Mouse (Mus musculus) kidney, embryonic 14.5 days (tissue): ENCODE results near the gene Stt3b. TPM values are rescaled to one million over a fixed set of nuclear protein-coding genes. Genes with fewer than 3 reads are reported as not detected.

Source experiments
- ATAC-seq: fragments of 200-750 bp; cut with Nextera tagmentation; 2 replicates; pipeline ENCODE4 v1.8.0; 2017; ENCODE audit warnings: moderate number of reproducible peaks, mild to moderate bottlenecking, moderate TSS enrichment, moderate library complexity; ENCODE audit not compliant: low FRiP score, low TSS enrichment
- H3K27ac ChIP-seq: fragments of 300-500 bp; sonication (generic); 2 replicates; pipeline ENCODE4 v1.5.1; 2014; ENCODE audit warnings: low read depth, mild to moderate bottlenecking, low read length, moderate library complexity, mixed read lengths
- H3K27me3 ChIP-seq: fragments of 300-500 bp; sonication (generic); 2 replicates; pipeline ENCODE4 v1.6.1; 2014; ENCODE audit warnings: mild to moderate bottlenecking, low read length; ENCODE audit not compliant: control insufficient read depth, insufficient read depth
- H3K36me3 ChIP-seq: fragments of 300-500 bp; sonication (generic); 2 replicates; pipeline ENCODE4 v1.6.1; 2014; ENCODE audit warnings: low read length, mixed read lengths; ENCODE audit not compliant: control insufficient read depth, insufficient read depth
- H3K4me1 ChIP-seq: fragments of 300-500 bp; sonication (generic); 2 replicates; pipeline ENCODE4 v1.6.1; 2014; ENCODE audit warnings: low read length, mixed read lengths; ENCODE audit not compliant: control insufficient read depth, insufficient read depth
- H3K4me2 ChIP-seq: fragments of 300-500 bp; sonication (generic); replicated peaks from 2 replicates; pipeline ENCODE4 v1.6.1; 2014; ENCODE audit warnings: low read depth, mild to moderate bottlenecking, low read length
- H3K4me3 ChIP-seq: fragments of 300-500 bp; sonication (generic); 2 replicates; pipeline ENCODE4 v1.5.1; 2014; ENCODE audit warnings: mild to moderate bottlenecking, low read length
- H3K9ac ChIP-seq: fragments of 300-500 bp; sonication (generic); 2 replicates; pipeline ENCODE4 v1.6.1; 2014; ENCODE audit warnings: low read depth, mild to moderate bottlenecking, low read length, moderate library complexity
- H3K9me3 ChIP-seq: fragments of 300-500 bp; sonication (generic); 2 replicates; pipeline ENCODE4 v1.6.1; 2016; ENCODE audit warnings: low read length; ENCODE audit not compliant: control insufficient read depth
- WGBS: fragments of 180-500 bp; shearing (Covaris S2); extraction: QIAGEN DNeasy Blood & Tissue Kit; methylation state at CpG from one replicate; pipeline ENCODE4 v1.1.7; 2014; 5-methylcytosine and 5-hydroxymethylcytosine counted together
- polyA plus RNA-seq: library from polyadenylated mRNA; unstranded; fragments of >200 nt; fragmentation: Nextera tagmentation; extraction: Ambion mirVana; gene quantifications from 2 replicates; pipeline ENCODE4 v1.2.1, GENCODE M21; 2014

Gene Stt3b
- 58.6 and 124 TPM in 2 replicates for polyA plus RNA-seq

DNA sequence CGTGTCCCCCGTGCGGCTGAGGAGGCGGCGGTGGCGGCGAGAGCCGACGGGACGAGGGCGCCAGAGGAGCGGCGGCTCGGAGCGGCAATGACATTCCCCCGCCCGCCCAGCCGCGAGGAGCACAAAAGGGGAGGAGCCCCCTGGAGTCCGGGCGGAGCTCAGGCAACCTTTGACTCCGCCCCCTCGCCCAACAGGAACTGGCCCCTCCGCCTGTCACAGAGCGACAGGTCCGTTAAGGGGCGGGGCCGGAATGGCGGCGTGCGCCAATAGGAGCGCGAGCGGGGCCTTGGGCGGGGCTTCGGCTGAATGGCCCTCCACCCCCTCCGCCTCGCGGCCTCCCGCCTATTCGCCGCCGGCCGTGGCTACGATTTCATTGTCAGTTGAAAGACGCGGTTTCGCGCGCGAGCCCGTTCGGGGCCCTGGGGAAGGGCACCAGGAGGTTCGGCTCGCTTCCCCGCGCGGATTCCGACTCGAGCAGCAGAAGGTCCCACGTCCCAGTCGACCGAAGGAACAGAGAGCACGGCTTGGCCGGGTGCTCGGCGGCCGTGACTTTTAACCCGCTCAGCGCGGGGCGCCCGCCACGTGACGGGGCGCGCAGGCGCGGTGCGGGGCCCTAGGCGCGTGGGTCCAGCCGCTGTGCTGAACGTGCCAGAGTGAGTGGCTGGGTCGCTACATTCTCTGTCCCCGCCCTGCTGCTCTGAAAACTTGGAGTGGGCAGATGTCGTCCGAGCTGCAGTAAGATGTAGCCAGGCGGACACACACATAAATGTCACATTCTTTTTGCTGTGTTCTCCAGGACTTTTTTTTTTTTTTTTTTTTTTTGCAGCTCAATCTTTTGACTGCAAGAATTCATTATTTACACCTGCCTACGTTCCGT is at the start of gene Stt3b:
Gene Stt3b, minus strand, starts transcription at position 76 of the 877 bp plus-strand sequence.
- H3K9me3 ChIP-seq = no peaks in the 10 kb centered on the region
- peak within 1 kb of the TSS; percentile 61 for H3K4me2 ChIP-seq
- peak within 1 kb of the TSS; percentile 99 for H3K9ac ChIP-seq
- H3K4me1 ChIP-seq = peaks cover 31% of the 10 kb centered on the region
- no peaks in the 10 kb centered on the region for H3K27me3 ChIP-seq
- ATAC-seq = peak; percentile 95
- H3K36me3 ChIP-seq = no peaks in the 10 kb centered on the region
- under 1% methylated on average over 87 of the region's 91 CpGs for WGBS
- H3K4me3 ChIP-seq = peak within 1 kb of the TSS; percentile 99
- H3K27ac ChIP-seq = peak within 1 kb of the TSS; percentile 95

- WGBS = 90% methylated on average over 2 of the region's 2 CpGs
- ATAC-seq = no peak
- H3K27me3 ChIP-seq = no peaks in the 10 kb centered on the region
Measured at GRCm38 (mm10) chr9:115358421-115358820, 48.2 kb upstream of the Stt3b start.

DNA sequence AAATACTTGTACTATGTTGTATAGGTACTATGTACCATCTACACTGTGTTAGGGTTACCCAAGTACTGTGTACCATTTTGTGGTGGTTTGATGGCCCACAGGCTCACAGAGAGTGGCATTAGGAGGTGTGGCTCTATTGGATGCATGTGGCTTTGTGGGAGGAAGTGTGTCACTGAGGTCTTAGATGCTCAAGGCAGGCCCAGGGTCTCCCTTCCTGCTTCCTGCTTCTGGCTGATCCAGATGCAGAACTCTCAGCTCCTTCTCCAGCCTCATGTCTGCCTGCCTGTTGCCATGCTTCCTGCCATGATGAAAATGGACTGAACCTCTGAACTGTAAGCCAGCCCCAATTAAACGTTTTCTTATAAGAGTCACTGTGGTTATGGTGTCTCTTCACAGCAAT is 47.8 kb upstream of the Stt3b start:
- no peak overlapping the region for H3K4me3 ChIP-seq
- 91% methylated on average over 1 of the region's 1 CpGs for WGBS

More at GRCm38 (mm10) chr9:115358421-115358820, 48.2 kb upstream of the Stt3b start:
- Histone ChIP-seq H3K4me2 (no peak overlapping the region), H3K36me3 (no peaks in the 10 kb centered on the region), H3K4me3 (no peak overlapping the region), H3K4me1 (peaks cover 7% of the 10 kb centered on the region; the same call in 1 of the 2 replicates), H3K27ac (no peak overlapping the region), H3K9ac (no peak overlapping the region), H3K9me3 (peaks cover 3% of the 10 kb centered on the region; the same call in 1 of the 2 replicates)

GRCm38 (mm10) chr9:115356731-115357458 is 46.7 kb upstream of the Stt3b start:
- Histone ChIP-seq H3K9me3 (peaks cover 3% of the 10 kb centered on the region; the same call in 1 of the 2 replicates), H3K4me3 (no peak overlapping the region), H3K27me3 (no peaks in the 10 kb centered on the region), H3K9ac (no peak overlapping the region), H3K4me1 (peaks cover 7% of the 10 kb centered on the region; the same call in 1 of the 2 replicates), H3K27ac (no peak overlapping the region), H3K4me2 (no peak overlapping the region; the same call in 1 of the 2 replicates), H3K36me3 (no peaks in the 10 kb centered on the region)
- 0 out of 2 replicates have a peak, but pooled peaks have one; percentile 52 for ATAC-seq
- WGBS = 22% methylated on average over 19 of the region's 19 CpGs

More for the DNA sequence above, 47.8 kb upstream of the Stt3b start:
- H3K4me2 ChIP-seq = no peak overlapping the region
- peaks cover 3% of the 10 kb centered on the region; the same call in 1 of the 2 replicates for H3K9me3 ChIP-seq
- peaks cover 7% of the 10 kb centered on the region; the same call in 1 of the 2 replicates for H3K4me1 ChIP-seq
- no peaks in the 10 kb centered on the region for H3K27me3 ChIP-seq
- no peak overlapping the region for H3K9ac ChIP-seq
- no peak for ATAC-seq
- no peaks in the 10 kb centered on the region for H3K36me3 ChIP-seq
- no peak overlapping the region for H3K27ac ChIP-seq

DNA sequence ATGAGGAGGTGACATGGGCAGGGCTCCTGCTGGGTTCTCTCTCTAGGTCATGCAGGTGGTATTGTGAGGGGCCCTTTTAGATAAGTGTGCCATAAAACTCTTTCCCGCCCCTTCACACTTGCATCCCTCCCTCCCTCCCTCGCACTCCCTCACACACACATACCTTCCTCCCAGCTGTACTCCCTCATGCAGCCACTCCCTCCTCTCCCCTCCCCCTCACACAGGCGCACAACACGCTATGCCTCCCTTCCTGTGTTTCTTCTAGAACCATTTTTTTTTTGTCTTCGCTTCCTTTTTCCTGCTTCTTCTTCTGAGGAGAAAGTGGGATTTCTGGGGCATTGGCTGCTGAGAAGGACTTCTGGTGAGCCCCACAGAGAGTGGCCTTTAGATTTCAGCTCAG is 45.8 kb upstream of the Stt3b start:
- Histone ChIP-seq H3K9ac (no peak overlapping the region), H3K4me3 (no peak overlapping the region), H3K27me3 (no peaks in the 10 kb centered on the region), H3K9me3 (peaks cover 3% of the 10 kb centered on the region; the same call in 1 of the 2 replicates), H3K36me3 (no peaks in the 10 kb centered on the region), H3K4me1 (peaks cover 7% of the 10 kb centered on the region; the same call in 1 of the 2 replicates), H3K27ac (peak overlapping the region; percentile 51; the same call in 1 of the 2 replicates), H3K4me2 (no peak overlapping the region; the same call in 1 of the 2 replicates)
- ATAC-seq = peak; percentile 86
- 16% methylated on average over 5 of the region's 5 CpGs for WGBS

GRCm38 (mm10) chr9:115349741-115350512 is 39.7 kb upstream of the Stt3b start:
- no peaks in the 10 kb centered on the region for H3K4me1 ChIP-seq
- ATAC-seq = no peak
- H3K36me3 ChIP-seq = no peaks in the 10 kb centered on the region
- no peaks in the 10 kb centered on the region for H3K9me3 ChIP-seq
- H3K9ac ChIP-seq = no peak overlapping the region
- H3K27me3 ChIP-seq = no peaks in the 10 kb centered on the region
- no peak overlapping the region for H3K4me3 ChIP-seq
- H3K4me2 ChIP-seq = no peak overlapping the region
- H3K27ac ChIP-seq = no peak overlapping the region
- 71% methylated on average over 4 of the region's 4 CpGs for WGBS

GRCm38 (mm10) chr9:115349106-115349505 is 38.9 kb upstream of the Stt3b start:
- H3K27ac ChIP-seq = no peak overlapping the region
- WGBS = 46% methylated on average over 1 of the region's 1 CpGs
- no peaks in the 10 kb centered on the region for H3K36me3 ChIP-seq
- no peak overlapping the region for H3K4me2 ChIP-seq
- no peaks in the 10 kb centered on the region for H3K4me1 ChIP-seq
- H3K9me3 ChIP-seq = no peaks in the 10 kb centered on the region
- H3K4me3 ChIP-seq = no peak overlapping the region
- no peak overlapping the region for H3K9ac ChIP-seq
- no peak for ATAC-seq
- no peaks in the 10 kb centered on the region for H3K27me3 ChIP-seq

DNA sequence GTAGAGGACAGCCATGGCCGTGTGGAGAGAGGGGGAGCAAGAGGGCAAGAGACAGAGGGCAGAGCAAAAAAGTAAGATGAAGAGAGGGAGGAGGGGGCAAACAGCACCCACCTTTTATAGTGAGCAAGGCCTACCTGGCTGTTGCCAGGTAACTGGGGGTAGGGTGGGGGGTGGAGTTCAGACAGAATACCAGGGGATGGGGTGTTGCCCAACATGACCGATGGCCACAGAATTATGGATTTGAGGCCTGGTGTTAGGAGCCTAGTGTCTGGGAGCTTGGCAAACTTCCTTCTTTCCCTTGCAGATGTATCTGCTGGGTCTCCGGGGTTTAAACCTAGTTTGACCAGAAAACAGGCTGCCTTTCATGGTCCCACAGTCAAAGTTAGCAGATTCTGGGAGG is 34.7 kb upstream of the Stt3b start:
- H3K36me3 ChIP-seq = no peaks in the 10 kb centered on the region
- H3K4me2 ChIP-seq = no peak overlapping the region
- no peak overlapping the region for H3K27ac ChIP-seq
- no peaks in the 10 kb centered on the region for H3K27me3 ChIP-seq
- no peaks in the 10 kb centered on the region for H3K9me3 ChIP-seq
- no peak for ATAC-seq
- WGBS = 81% methylated on average over 3 of the region's 3 CpGs
- no peaks in the 10 kb centered on the region for H3K4me1 ChIP-seq
- no peak overlapping the region for H3K4me3 ChIP-seq
- H3K9ac ChIP-seq = no peak overlapping the region
